Mouse (Mus musculus) heart, postnatal 14 days (tissue): ENCODE measurements around the gene Tas2r144. TPM values are rescaled to one million over a fixed set of nuclear protein-coding genes. Genes with fewer than 3 reads are reported as not detected.

Source experiments
- DNase-seq, 2 experiments: peaks; one replicate each; pipeline ENCODE4 v3.0.0; 2021 to 2022
- intact Hi-C: fragments of 180-260 bp; cut with DNase I; formaldehyde crosslinking; loops from one replicate; pipeline ENCODE4 v1.15.1; 2025
- long read RNA-seq, 2 experiments: library from polyadenylated mRNA; stranded (forward); transcript quantifications; one replicate each; pipeline ENCODE4 v2.0.0; 2021
- total RNA-seq, 2 experiments: library from RNA; stranded (reverse); gene quantifications; 2 replicates each; pipeline ENCODE4 v1.2.3; 2021

Gene Tas2r144
- not detected for total RNA-seq
- long read RNA-seq, experiment 1 = 0 reads
- long read RNA-seq, experiment 2 = 0 reads

GRCm38 (mm10) chr6:42215028-42215427 is at the start of gene Tas2r144:
Gene Tas2r144, plus strand, starts transcription at chr6:42215328.
- no peak for DNase-seq
- intact Hi-C loops = no loop called here

- intact Hi-C loops = no loop called here
These were observed 32.7 kb upstream of the Tas2r144 start for GRCm38 (mm10) chr6:42182462-42182861.

GRCm38 (mm10) chr6:42186230-42186629 is 28.9 kb upstream of the Tas2r144 start:
- DNase-seq = no peak
- intact Hi-C loops = no loop called here

More at GRCm38 (mm10) chr6:42182462-42182861, 32.7 kb upstream of the Tas2r144 start:
- no peak for DNase-seq

- intact Hi-C loops = no loop called here
- no peak for DNase-seq
These were observed 17.4 kb upstream of the Tas2r144 start for GRCm38 (mm10) chr6:42197710-42198109.

GRCm38 (mm10) chr6:42199498-42199897 is 15.6 kb upstream of the Tas2r144 start:
- intact Hi-C loops = no loop called here

GRCm38 (mm10) chr6:42222286-42222685 is 7.2 kb downstream of the Tas2r144 start:
- intact Hi-C loops = no loop called here
- DNase-seq = no peak

More at GRCm38 (mm10) chr6:42199498-42199897, 15.6 kb upstream of the Tas2r144 start:
- no peak for DNase-seq

- DNase-seq = no peak
- intact Hi-C loops = loop anchor here (5.0 kb wide), 1 partner anchor 637 kb away; no protein-coding TSS in a partner anchor
These were observed 9.9 kb downstream of the Tas2r144 start for GRCm38 (mm10) chr6:42225046-42225445.

GRCm38 (mm10) chr6:42227240-42228101 is 12.3 kb downstream of the Tas2r144 start:
- peak; percentile 65 to 78 for DNase-seq
- intact Hi-C loops = loop anchor here (1.0 to 5.0 kb wide), 4 partner anchors 37 to 635 kb away; partner anchors contain the start of gene Casp2

GRCm38 (mm10) chr6:42229610-42230009 is 14.5 kb downstream of the Tas2r144 start:
- DNase-seq = no peak
- intact Hi-C loops = loop anchor here (5.0 kb wide), 1 partner anchor 633 kb away; no protein-coding TSS in a partner anchor

- DNase-seq = no peak
- intact Hi-C loops = no loop called here
These were observed 16.1 kb downstream of the Tas2r144 start for GRCm38 (mm10) chr6:42231191-42231590.

GRCm38 (mm10) chr6:42237276-42237805 is 22.2 kb downstream of the Tas2r144 start:
- intact Hi-C loops = no loop called here
- DNase-seq = no peak

- DNase-seq = no peak
- intact Hi-C loops = no loop called here
These were observed 26.4 kb downstream of the Tas2r144 start for GRCm38 (mm10) chr6:42241311-42242045.

- peak; percentile 81 to 84 for DNase-seq
- intact Hi-C loops = no loop called here
These were observed 30.7 kb downstream of the Tas2r144 start, which contains the start of gene Gstk1 for GRCm38 (mm10) chr6:42245711-42246353. Gene Gstk1, plus strand, starts transcription at chr6:42245935.

- no peak for DNase-seq
- intact Hi-C loops = no loop called here
These were observed 32.0 kb downstream of the Tas2r144 start for GRCm38 (mm10) chr6:42247173-42247572.

GRCm38 (mm10) chr6:42247981-42248380 is 32.9 kb downstream of the Tas2r144 start:
- no peak for DNase-seq
- intact Hi-C loops = no loop called here

- DNase-seq = no peak
- intact Hi-C loops = no loop called here
These were observed 36.7 kb downstream of the Tas2r144 start for GRCm38 (mm10) chr6:42251791-42252190.

- intact Hi-C loops = no loop called here
- no peak for DNase-seq
These were observed 38.0 kb downstream of the Tas2r144 start for GRCm38 (mm10) chr6:42253103-42253502.

- intact Hi-C loops = no loop called here
These were observed 42.3 kb downstream of the Tas2r144 start for GRCm38 (mm10) chr6:42257303-42257863.

GRCm38 (mm10) chr6:42260430-42260829 is 45.3 kb downstream of the Tas2r144 start:
- intact Hi-C loops = no loop called here
- DNase-seq = no peak

More at GRCm38 (mm10) chr6:42257303-42257863, 42.3 kb downstream of the Tas2r144 start:
- DNase-seq = peak; percentile 51 to 66
